Mouse (Mus musculus): ENCODE data around the gene Taldo1. TPM values are rescaled to one million over a fixed set of nuclear protein-coding genes. Genes with fewer than 3 reads are reported as not detected.

Gene Taldo1
- polyA plus RNA-seq, 1 experiment from 2014 or later = 265 TPM

- no peak for TF ChIP-seq EP300 (IDR thresholded peaks at IDR 0.05; ENCODE audit: low read depth)
- no peak for TF ChIP-seq CTCF (IDR thresholded peaks at IDR 0.05; ENCODE audit: low read depth)
- no peak overlapping the region for H3K4me2 ChIP-seq (ENCODE audit: low read depth, low read length)
- no peak overlapping the region for H3K4me3 ChIP-seq (ENCODE audit: low read depth, low read length)
- H3K9me3 ChIP-seq (ENCODE audit: low read length) = no peaks in the 10 kb centered on the region
- DNase-seq (peak; percentile 60), ATAC-seq (peak; percentile 17; the same call in 1 of the 2 replicates)
- peaks cover 9% of the 10 kb centered on the region; the same call in 1 of the 2 replicates for H3K4me1 ChIP-seq (ENCODE audit: insufficient read depth)
- H3K27me3 ChIP-seq (ENCODE audit: insufficient read depth, low read length) = no peaks in the 10 kb centered on the region
- no peak overlapping the region for H3K9ac ChIP-seq (replicated peaks)
- WGBS (ENCODE audit: insufficient replicate concordance) = 48% methylated on average over 4 of the region's 4 CpGs
- peak overlapping the region; percentile 59; the same call in 1 of the 2 replicates for H3K27ac ChIP-seq (ENCODE audit: low read depth)
- H3K36me3 ChIP-seq (replicated peaks; ENCODE audit: insufficient read depth, low read length) = no peaks in the 10 kb centered on the region
These were observed 12.4 kb upstream of the Taldo1 start for GRCm38 (mm10) chr7:141379584-141379983.

- no peak for TF ChIP-seq EP300 (IDR thresholded peaks at IDR 0.05; ENCODE audit: low read depth)
- no peak overlapping the region for H3K4me2 ChIP-seq (ENCODE audit: low read depth, low read length)
- no peaks in the 10 kb centered on the region for H3K36me3 ChIP-seq (replicated peaks; ENCODE audit: insufficient read depth, low read length)
- ATAC-seq (no peak), DNase-seq (peak; percentile 13)
- peak overlapping the region; percentile 48 for H3K27ac ChIP-seq (ENCODE audit: low read depth)
- no peaks in the 10 kb centered on the region for H3K27me3 ChIP-seq (ENCODE audit: insufficient read depth, low read length)
- WGBS (ENCODE audit: insufficient replicate concordance) = 46% methylated on average over 4 of the region's 4 CpGs
- H3K4me3 ChIP-seq (ENCODE audit: low read depth, low read length) = no peak overlapping the region
- H3K9ac ChIP-seq (replicated peaks) = no peak overlapping the region
- peaks cover 9% of the 10 kb centered on the region; the same call in 1 of the 2 replicates for H3K4me1 ChIP-seq (ENCODE audit: insufficient read depth)
- no peaks in the 10 kb centered on the region for H3K9me3 ChIP-seq (ENCODE audit: low read length)
These were observed 10.7 kb upstream of the Taldo1 start for GRCm38 (mm10) chr7:141381068-141381835.

GRCm38 (mm10) chr7:141387807-141388486 is 4.1 kb upstream of the Taldo1 start:
- DNase-seq (no peak), ATAC-seq (no peak)
- Histone ChIP-seq H3K27ac (ENCODE audit: low read depth) (peak overlapping the region; percentile 60), H3K27me3 (ENCODE audit: insufficient read depth, low read length) (no peaks in the 10 kb centered on the region), H3K36me3 (replicated peaks; ENCODE audit: insufficient read depth, low read length) (no peaks in the 10 kb centered on the region), H3K4me2 (ENCODE audit: low read depth, low read length) (no peak overlapping the region), H3K9me3 (ENCODE audit: low read length) (no peaks in the 10 kb centered on the region), H3K4me3 (ENCODE audit: low read depth, low read length) (no peak overlapping the region), H3K4me1 (ENCODE audit: insufficient read depth) (peaks cover 31% of the 10 kb centered on the region), H3K9ac (replicated peaks) (no peak overlapping the region)
- WGBS (ENCODE audit: insufficient replicate concordance) = 40% methylated on average over 2 of the region's 2 CpGs
- TF ChIP-seq EP300 (IDR thresholded peaks at IDR 0.05; ENCODE audit: low read depth) (no peak), CTCF (IDR thresholded peaks at IDR 0.05; ENCODE audit: low read depth) (no peak)

GRCm38 (mm10) chr7:141388487-141389109 is 3.4 kb upstream of the Taldo1 start:
- H3K27me3 ChIP-seq (ENCODE audit: insufficient read depth, low read length) = no peaks in the 10 kb centered on the region
- no peaks in the 10 kb centered on the region for H3K36me3 ChIP-seq (replicated peaks; ENCODE audit: insufficient read depth, low read length)
- H3K9ac ChIP-seq (replicated peaks) = no peak overlapping the region
- 33% methylated on average over 3 of the region's 3 CpGs for WGBS (ENCODE audit: insufficient replicate concordance)
- no peak overlapping the region for H3K4me2 ChIP-seq (ENCODE audit: low read depth, low read length)
- H3K4me1 ChIP-seq (ENCODE audit: insufficient read depth) = peaks cover 31% of the 10 kb centered on the region
- DNase-seq (no peak), ATAC-seq (no peak)
- H3K4me3 ChIP-seq (ENCODE audit: low read depth, low read length) = no peak overlapping the region
- peak; percentile 70 for TF ChIP-seq EP300 (IDR thresholded peaks at IDR 0.05; ENCODE audit: low read depth)
- no peak for TF ChIP-seq CTCF (IDR thresholded peaks at IDR 0.05; ENCODE audit: low read depth)
- no peaks in the 10 kb centered on the region for H3K9me3 ChIP-seq (ENCODE audit: low read length)
- peak overlapping the region; percentile 60 for H3K27ac ChIP-seq (ENCODE audit: low read depth)

- ATAC-seq = no peak
- 50% methylated on average over 9 of the region's 9 CpGs for WGBS (ENCODE audit: insufficient replicate concordance)
- Histone ChIP-seq H3K9me3 (ENCODE audit: low read length) (no peaks in the 10 kb centered on the region), H3K9ac (replicated peaks) (peak overlapping the region; percentile 75; the same call in 1 of the 2 replicates), H3K36me3 (replicated peaks; ENCODE audit: insufficient read depth, low read length) (peaks cover 4% of the 10 kb centered on the region), H3K27ac (ENCODE audit: low read depth) (peak overlapping the region; percentile 95; the same call in 1 of the 2 replicates), H3K27me3 (ENCODE audit: insufficient read depth, low read length) (no peaks in the 10 kb centered on the region), H3K4me2 (ENCODE audit: low read depth, low read length) (peak overlapping the region; percentile 92), H3K4me1 (ENCODE audit: insufficient read depth) (peaks cover 36% of the 10 kb centered on the region), H3K4me3 (ENCODE audit: low read depth, low read length) (peak overlapping the region; percentile 66; the same call in 1 of the 2 replicates)
- no peak for DNase-seq
- TF ChIP-seq CTCF (IDR thresholded peaks at IDR 0.05; ENCODE audit: low read depth) = no peak
These were observed 1.4 kb upstream of the Taldo1 start for GRCm38 (mm10) chr7:141390326-141391259.
